Mouse (Mus musculus): ENCODE results near the gene Spns1.
"Not testable (repeated sequence)": the region's sequence is repeated elsewhere in the genome, so short reads cannot be mapped to it uniquely, and the experiment has no call there.

Gene Spns1

GRCm38 (mm10) chr7:126340896-126341295 is 36.4 kb downstream of the Spns1 start:
- CTCF ChIA-PET, result interaction anchor here (0.6 to 1.1 kb wide), 2 partner anchors 13 to 24 kb away, joined by 3 to 4 read pairs; no protein-coding TSS in a partner anchor

DNA sequence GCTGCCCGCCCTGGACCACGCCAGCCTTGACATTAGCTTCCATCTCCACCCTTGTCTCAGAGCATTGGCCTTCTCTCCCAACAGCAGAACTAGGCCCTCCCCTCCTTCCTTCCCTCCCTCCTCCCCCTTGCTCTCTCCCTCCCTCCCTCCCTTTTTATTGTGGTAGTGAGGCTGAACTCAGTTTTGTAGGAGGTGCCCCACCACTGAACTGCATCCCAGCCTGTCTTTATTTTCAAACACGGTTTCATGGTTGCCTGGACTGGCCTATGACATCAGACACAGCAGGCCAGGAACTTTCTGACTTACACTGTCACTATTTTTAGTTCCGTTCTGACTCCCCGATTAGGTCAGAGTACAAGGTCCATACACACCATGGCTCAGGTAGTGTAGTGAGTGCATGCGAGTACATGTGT is 37.0 kb downstream of the Spns1 start:
- CTCF ChIA-PET, result interaction anchor here (0.6 to 1.1 kb wide), 3 partner anchors 13 to 204 kb away, joined by 3 to 12 read pairs (median 4); no protein-coding TSS in a partner anchor

- CTCF ChIA-PET, result interaction anchor here (0.6 kb wide), 1 partner anchor 204 kb away, joined by 12 read pairs; no protein-coding TSS in a partner anchor
These were observed 37.7 kb downstream of the Spns1 start for GRCm38 (mm10) chr7:126339521-126339971.

GRCm38 (mm10) chr7:126338906-126339305 is 38.3 kb downstream of the Spns1 start:
- CTCF ChIA-PET, result no interaction called here

- CTCF ChIA-PET, result no interaction called here
These were observed 41.7 kb downstream of the Spns1 start for GRCm38 (mm10) chr7:126335556-126335955.

DNA sequence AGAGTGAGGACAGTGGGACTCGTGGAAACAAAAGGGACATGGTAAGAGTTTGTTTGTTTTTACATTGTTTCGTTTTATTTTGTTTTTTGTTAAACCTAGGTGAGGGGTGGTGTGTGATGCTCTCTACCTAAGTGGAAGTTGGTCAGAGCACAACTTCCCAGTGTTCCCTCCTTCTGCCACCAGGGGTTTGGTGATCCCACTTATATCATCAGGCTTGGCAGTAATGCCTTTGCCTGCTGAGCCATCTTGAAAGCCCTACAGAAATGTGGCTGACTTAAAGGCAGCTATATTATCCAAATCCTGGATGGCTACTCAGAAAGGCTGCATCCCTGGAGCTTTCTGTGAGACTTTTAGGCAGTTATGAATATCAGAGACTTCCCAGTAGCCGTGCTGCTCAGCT is 44.6 kb downstream of the Spns1 start:
- CTCF ChIA-PET, result interaction anchor here (0.5 to 0.6 kb wide), 2 partner anchors 61 to 200 kb away, joined by 3 read pairs; no protein-coding TSS in a partner anchor

- CTCF ChIA-PET, result no interaction called here
These were observed 46.6 kb downstream of the Spns1 start for GRCm38 (mm10) chr7:126330693-126331092.

GRCm38 (mm10) chr7:126329907-126330645 is 47.2 kb downstream of the Spns1 start:
- CTCF ChIA-PET, result interaction anchor here (0.7 kb wide), 1 partner anchor 134 kb away, joined by 5 read pairs; no protein-coding TSS in a partner anchor

- CTCF ChIA-PET, result not testable (repeated sequence)
These were observed 48.4 kb downstream of the Spns1 start for GRCm38 (mm10) chr7:126328848-126329247.

GRCm38 (mm10) chr7:126325576-126326273 is 51.5 kb downstream of the Spns1 start:
- CTCF ChIA-PET, result not testable (repeated sequence)

- CTCF ChIA-PET, result interaction anchor here (0.6 to 2.1 kb wide), 2 partner anchors 53 to 75 kb away, joined by 6 to 7 read pairs; partner anchors contain the start of gene Spns1
These were observed 52.5 kb downstream of the Spns1 start for GRCm38 (mm10) chr7:126324791-126325190.

DNA sequence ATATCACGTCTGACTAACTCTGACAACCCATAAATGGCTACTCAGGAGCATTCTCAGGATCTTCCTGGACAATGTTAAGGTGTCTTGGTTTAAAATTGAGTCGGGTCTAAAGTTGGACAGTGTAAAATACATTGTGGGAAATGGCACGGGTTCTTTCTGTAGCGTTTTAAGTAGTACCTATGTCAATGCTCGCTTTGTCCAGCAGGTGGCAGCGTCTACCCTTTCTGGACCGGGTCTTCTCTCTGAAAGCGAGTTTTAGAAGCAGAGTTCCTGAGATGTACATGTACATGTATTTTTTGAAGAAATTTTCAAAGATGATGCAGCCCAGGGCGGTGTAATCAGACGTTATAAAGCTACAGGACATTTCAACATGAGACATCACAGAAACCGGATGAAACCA is 53.5 kb downstream of the Spns1 start:
- CTCF ChIA-PET, result interaction anchor here (2.1 kb wide), 1 partner anchor 54 kb away, joined by 6 read pairs; the partner anchor contains the start of gene Spns1

Measured in spleen, embryonic (tissue).